Mouse (Mus musculus) left cerebral cortex, postnatal 36 days (tissue): Measurements from ENCODE around the gene Edaradd. TPM values are rescaled to one million over a fixed set of nuclear protein-coding genes. Genes with fewer than 3 reads are reported as not detected.
A peak's percentile ranks its signal among the peaks of the same experiment; 100 is the strongest.

ENCODE experiments used
- DNase-seq, 2 experiments: peaks; one replicate each; pipeline ENCODE4 v3.0.0; 2021 to 2022; ENCODE audit warnings: low spot score in 2 of 2, mixed read lengths in 1 of 2
- intact Hi-C: fragments of 180-260 bp; cut with DNase I; formaldehyde crosslinking; loops from one replicate; pipeline ENCODE4 v1.15.1; 2025
- total RNA-seq, 2 experiments: library from RNA; stranded (reverse); gene quantifications; 2 replicates each; pipeline ENCODE4 v1.2.3; 2021

Edaradd gene
- under 1 TPM; 0.09 to 0.10 TPM for total RNA-seq

- DNase-seq: peak in 1 of 2 experiments; percentile 11
- intact Hi-C loops: no loop called here
These were observed at the start of gene Edaradd for GRCm38 (mm10) chr13:12519955-12520584. TSS of gene Edaradd (minus strand) at chr13:12520438.

GRCm38 (mm10) chr13:12569741-12570140, 49.5 kb upstream of the Edaradd start:
- intact Hi-C loops: loop anchor here (5.0 kb wide), 1 partner anchor 107 kb away; the partner anchor contains the start of gene Lgals8

GRCm38 (mm10) chr13:12568597-12569469, 48.6 kb upstream of the Edaradd start:
- intact Hi-C loops: loop anchor here (5.0 kb wide), 1 partner anchor 107 kb away; the partner anchor contains the start of gene Lgals8
- no peak for DNase-seq

More at GRCm38 (mm10) chr13:12569741-12570140, 49.5 kb upstream of the Edaradd start:
- DNase-seq: no peak

GRCm38 (mm10) chr13:12567936-12568335, 47.7 kb upstream of the Edaradd start:
- DNase-seq: no peak
- intact Hi-C loops: loop anchor here (5.0 kb wide), 1 partner anchor 106 kb away; the partner anchor contains the start of gene Lgals8

- intact Hi-C loops: loop anchor here (5.0 kb wide), 1 partner anchor 104 kb away; the partner anchor contains the start of gene Lgals8
- peak; percentile 98 for DNase-seq
These were observed 45.6 kb upstream of the Edaradd start, which contains the start of gene Ero1lb for GRCm38 (mm10) chr13:12565621-12566390. TSS of gene Ero1lb (plus strand) at chr13:12565874.

- intact Hi-C loops: no loop called here
- DNase-seq: no peak
These were observed 42.0 kb upstream of the Edaradd start for GRCm38 (mm10) chr13:12562256-12562655.

GRCm38 (mm10) chr13:12561729-12562128, 41.5 kb upstream of the Edaradd start:
- intact Hi-C loops: no loop called here
- DNase-seq: no peak

- intact Hi-C loops: no loop called here
- no peak for DNase-seq
These were observed 39.4 kb upstream of the Edaradd start for GRCm38 (mm10) chr13:12559462-12560120.

- intact Hi-C loops: no loop called here
- no peak for DNase-seq
These were observed 38.8 kb upstream of the Edaradd start for GRCm38 (mm10) chr13:12559044-12559443.

GRCm38 (mm10) chr13:12554211-12554610, 34.0 kb upstream of the Edaradd start:
- intact Hi-C loops: no loop called here
- DNase-seq: no peak

- intact Hi-C loops: no loop called here
These were observed 23.8 kb upstream of the Edaradd start for GRCm38 (mm10) chr13:12543880-12544568.

GRCm38 (mm10) chr13:12543246-12543645, 23.0 kb upstream of the Edaradd start:
- intact Hi-C loops: no loop called here

More at GRCm38 (mm10) chr13:12543880-12544568, 23.8 kb upstream of the Edaradd start:
- no peak for DNase-seq

GRCm38 (mm10) chr13:12542006-12542981, 22.1 kb upstream of the Edaradd start:
- DNase-seq: peak in 1 of 2 experiments; percentile 11
- intact Hi-C loops: no loop called here

More at GRCm38 (mm10) chr13:12543246-12543645, 23.0 kb upstream of the Edaradd start:
- no peak for DNase-seq

- intact Hi-C loops: no loop called here
- DNase-seq: no peak
These were observed 19.9 kb upstream of the Edaradd start for GRCm38 (mm10) chr13:12540119-12540518.

GRCm38 (mm10) chr13:12539716-12540115, 19.5 kb upstream of the Edaradd start:
- DNase-seq: no peak
- intact Hi-C loops: loop anchor here (10.0 kb wide), 1 partner anchor 65 kb away; no protein-coding TSS in a partner anchor

GRCm38 (mm10) chr13:12537971-12538370, 17.7 kb upstream of the Edaradd start:
- DNase-seq: peak in 1 of 2 experiments; percentile 26
- intact Hi-C loops: loop anchor here (10.0 kb wide), 1 partner anchor 63 kb away; no protein-coding TSS in a partner anchor

- intact Hi-C loops: loop anchor here (10.0 kb wide), 1 partner anchor 60 kb away; no protein-coding TSS in a partner anchor
- no peak for DNase-seq
These were observed 14.4 kb upstream of the Edaradd start for GRCm38 (mm10) chr13:12534628-12535027.
